Mouse (Mus musculus): ENCODE measurements around the gene Chrne.

Chrne gene

DNA sequence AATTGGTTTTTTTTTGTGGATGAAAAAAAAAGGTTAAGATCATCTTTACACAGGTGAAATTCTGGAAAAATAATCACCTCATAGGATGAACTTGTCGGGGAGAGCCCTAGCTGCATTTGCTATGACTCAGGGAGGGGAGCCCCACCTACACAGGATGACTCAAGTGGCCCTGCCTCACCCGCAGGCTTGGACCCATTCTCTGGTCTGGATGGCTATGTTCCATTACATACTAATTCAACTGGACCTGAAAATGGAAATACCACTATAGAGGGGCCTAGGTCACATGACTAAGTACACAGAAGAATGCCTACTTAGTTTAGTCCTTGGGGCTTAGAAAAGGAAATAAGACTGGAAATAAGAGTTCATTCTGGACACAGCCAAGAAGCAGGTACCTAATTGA lies 32.4 kb upstream of the Chrne start:
- DNase-seq: peak in 1 of 2 experiments; percentile 4

DNA sequence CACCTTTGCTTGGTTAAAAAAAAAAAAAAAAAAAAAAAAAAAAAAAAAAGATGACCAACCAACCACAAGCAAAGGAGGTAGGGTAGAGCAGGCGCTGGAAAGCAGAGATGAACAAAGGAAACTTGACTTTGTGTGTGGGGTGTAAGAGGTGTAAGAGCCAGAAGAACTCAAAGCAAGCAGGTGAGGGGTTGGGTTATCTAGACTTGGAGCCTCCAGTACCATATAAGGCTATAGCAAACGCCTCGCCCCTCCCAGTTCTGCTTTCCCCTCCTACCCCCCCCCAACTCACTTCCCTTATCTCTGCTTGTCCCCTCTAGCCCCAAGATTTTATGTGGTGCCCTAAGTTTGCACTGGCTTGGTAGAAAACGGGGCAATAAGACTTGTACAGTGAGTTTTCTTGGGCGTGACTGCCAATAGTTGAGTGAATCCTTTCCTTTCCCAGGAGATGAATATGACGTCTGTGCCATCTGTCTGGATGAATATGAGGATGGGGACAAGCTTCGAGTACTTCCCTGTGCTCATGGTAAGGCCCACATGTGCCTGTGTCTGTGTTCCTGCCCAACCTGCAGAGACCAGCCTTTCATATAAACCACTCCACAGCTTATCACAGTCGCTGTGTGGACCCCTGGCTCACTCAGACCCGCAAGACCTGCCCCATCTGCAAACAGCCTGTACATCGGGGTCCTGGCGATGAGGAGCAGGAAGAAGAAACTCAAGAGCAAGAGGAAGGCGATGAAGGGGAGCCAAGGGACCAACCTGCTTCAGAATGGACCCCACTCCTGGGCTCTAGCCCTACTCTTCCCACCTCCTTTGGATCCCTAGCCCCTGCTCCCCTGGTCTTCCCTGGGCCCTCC lies 31.5 kb upstream of the Chrne start:
- peak in 1 of 2 experiments; percentile 14 for DNase-seq

DNA sequence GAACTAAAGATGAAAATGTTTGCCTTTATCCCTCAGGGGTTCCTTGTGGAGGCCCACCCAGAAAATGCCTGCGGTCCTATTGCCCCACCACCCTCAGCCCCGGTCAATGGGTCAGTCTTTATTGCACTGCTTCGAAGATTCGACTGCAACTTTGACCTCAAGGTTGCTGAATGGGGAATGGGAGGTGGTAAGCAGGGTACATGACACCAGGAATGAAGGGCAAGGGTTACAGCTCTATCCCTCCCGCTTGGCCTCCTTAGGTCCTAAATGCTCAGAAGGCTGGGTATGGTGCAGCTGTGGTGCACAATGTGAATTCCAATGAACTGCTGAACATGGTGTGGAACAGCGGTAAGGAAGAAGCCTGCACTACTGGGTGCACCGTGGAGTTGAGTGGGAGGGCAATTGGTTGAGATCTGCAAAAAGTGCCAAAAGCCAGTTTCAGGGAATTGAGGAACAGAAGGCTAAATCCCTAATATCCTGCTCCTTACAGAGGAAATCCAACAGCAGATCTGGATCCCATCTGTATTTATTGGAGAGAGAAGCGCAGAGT lies 30.2 kb upstream of the Chrne start:
- DNase-seq: peak in 1 of 2 experiments; percentile 6

DNA sequence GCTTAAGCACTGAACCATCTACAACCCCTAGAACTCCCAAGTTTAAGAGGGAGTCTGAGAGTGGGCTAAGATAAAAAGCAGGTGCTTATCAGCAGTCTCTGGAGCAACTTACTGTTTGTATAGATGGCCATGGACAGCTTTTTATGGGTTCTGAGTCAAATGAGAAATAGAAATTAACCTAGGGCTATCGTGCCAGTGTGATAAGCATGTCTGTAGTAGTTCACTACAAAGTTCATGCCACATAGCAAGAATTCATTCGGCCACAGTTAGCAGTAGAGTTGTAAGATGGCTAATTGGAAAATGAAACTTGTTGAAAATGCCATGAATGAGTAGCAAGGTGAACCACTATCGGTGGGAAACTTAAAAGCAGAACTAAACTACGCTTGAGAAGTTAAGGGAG lies 29.5 kb upstream of the Chrne start:
- peak in 1 of 2 experiments; percentile 2 for DNase-seq

DNA sequence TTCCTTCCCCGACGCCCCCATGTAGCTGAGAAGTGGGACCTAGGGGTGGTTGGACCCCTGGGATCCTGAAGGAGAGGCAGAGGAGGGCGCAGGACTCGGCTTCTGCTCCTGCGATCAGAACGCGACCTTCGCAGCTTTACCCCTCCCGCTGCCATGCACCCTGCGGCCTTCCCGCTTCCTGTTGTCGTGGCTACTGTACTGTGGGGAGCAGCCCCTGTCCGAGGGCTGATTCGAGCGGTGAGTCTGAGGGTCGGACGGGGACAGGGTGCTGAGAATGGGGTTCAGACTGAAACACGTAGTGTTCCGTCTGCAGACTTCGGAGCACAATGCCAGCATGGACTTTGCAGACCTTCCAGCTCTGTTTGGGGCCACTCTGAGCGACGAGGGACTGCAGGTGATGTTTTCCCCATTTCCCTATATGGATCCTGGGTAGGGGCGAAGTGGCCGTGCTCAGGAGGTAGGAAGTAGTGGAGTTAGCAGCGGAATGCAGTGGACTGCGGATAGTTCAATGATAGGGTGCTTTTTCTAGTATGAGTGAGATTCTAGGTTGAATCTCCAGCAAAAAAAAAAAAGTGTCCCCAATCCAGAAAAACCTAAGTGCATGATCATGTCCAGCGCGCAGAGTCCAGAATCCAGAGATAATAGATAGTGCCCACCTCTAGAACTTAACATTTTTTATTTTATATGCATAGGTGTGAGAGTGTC lies 28.9 kb upstream of the Chrne start:
- DNase-seq: peak; percentile 39 to 53

DNA sequence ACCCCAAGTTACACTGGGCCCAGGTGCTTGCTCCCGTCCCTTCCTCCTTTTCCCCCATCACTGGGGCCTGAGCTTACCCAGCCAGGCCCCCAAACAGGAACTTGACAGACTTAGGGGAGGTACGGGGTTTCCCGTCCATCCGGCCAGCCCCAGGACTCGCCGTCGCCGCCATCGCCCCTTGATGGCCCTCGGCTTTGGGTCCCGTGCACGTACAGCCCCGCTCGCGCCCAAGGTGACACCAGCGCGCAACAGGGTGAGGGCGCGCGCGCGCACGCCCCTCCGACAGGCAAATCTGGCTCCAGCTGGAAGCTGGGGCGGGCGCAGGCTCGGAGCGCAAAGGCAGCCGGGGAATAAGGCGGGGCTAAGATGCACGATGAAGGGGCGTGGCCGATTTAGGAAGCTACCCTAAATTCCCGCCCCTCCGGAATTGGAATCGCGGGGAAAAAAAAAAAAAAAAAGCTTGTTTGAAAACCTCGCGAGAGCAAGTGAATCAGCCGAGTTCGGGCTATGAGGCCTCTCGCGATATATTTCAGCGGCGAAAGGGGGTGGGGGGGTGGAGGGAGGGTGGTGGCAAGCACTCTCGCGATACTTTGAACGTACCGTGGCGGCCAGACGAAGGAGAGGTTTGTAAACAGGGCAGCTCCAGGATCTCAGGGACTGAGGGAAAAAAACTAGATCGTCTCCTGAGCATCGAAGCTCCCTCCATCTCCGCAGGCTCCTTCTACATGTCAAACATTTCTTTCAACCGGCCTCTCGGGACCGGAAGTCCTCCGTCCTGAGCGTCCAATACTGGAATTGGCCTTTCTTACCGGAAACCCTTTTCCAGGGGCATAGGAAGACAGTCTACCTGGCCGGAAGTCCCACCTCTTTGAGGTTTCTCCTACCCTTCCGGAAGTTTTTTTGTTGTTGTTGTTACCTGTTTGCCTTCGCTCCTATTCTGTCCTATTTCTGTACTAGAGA lies 28.0 kb upstream of the Chrne start, which contains the start of the genes Rnf167 and Slc25a11:
TSS of gene Rnf167 (plus strand) at position 545 of the 960 bp plus-strand sequence.
TSS of gene Slc25a11 (minus strand) at position 789 of the 960 bp plus-strand sequence.
- peak; percentile 95 to 98 for DNase-seq

DNA sequence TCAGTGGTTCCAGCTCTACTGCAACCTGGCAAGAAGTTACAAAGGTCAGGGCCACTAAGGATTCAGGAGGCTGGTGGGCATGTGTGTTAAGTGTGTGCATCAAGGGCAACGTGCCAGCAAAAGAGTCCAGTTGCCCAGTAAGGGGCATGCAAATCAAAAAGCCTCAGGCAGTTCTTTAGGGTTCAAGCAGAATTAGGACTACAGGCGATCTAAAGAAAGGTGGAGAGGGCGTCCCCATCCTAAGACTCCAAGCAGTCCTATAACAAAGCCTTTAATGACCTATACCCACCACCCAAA lies 27.2 kb upstream of the Chrne start:
- DNase-seq: peak; percentile 34 to 56

DNA sequence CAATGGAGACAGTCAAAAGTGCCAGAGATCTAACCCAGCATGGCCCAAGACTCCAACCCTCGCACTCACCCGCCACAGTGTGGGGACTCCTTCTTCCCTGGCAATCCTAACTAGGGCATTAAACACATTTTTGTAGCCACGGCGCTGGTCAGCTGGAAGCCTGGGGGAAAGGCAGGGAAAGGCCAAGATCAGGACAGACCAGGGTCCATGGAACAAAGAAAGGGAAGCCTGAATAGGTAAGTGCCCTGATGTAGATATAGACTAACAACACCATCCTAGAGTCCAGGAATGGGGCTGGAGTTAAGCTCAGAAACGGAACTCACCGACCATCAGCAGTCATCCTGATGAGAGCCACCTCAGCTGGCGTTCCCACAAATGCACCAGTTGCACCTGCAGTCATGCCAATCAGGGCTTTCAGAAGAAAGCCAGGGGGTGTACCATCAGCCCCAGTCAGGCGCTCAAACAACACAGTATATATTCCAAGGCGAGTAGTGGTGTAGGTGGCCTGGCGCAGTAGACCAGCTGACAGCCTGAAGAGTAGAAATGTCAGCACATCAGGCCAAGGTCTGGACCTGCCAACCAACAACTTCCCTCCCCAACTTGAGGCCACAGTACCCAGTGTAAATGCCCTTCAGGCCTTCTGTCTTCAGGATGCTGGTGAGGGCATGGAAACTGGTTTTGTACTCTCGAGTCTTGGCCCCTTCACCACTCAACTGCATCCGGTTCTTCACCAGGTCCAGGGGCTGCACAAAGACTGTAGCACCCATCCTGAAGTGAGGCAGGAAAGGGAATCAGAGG lies 26.6 kb upstream of the Chrne start:
- peak in 1 of 2 experiments; percentile 27 for DNase-seq

DNA sequence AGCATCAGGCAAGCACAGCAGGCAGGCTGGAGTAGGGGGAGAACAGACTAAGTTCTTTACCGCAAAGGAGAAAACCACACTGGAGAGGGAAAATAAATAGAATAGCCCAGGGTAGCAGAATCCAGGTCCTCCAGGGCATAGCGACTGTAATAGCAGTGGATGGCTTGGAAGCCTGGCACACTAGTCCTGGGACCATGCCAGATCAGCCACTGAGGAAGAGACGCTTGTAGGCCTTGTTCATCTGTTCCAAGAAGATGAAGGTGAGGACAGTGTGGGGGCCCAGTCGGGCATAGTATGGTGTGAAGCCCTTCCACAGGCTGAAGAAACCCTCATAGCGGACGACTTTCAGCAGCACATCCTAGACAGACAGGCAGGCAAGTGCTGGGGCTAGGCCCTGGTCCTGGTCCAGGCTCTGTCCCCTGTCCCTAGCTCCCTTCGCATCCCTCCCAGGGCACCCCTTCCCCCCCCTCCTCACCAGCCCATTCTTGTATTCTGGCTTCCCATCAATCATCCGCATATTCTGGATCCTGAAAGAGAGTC lies 25.6 kb upstream of the Chrne start:
- peak in 1 of 2 experiments; percentile 63 for DNase-seq

DNA sequence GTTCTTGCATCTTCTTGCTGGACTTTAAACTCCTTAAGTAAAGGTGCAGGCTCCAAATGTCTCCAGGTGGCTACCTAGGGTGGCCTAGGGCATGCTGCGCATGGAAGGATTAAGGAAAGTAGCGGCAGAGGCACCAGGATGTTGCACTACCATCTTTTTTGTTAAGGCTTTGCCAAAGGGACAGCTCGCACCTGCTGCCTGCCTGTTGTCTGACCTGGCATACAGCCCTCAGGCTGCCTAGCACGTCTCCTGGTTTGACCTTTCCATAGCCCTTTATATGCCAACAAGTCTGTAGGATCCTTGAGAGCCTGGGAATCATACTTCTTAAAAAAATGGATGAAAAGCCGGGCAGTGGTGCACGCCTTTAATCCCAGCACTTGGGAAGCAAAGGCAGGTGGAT lies 24.0 kb upstream of the Chrne start:
- DNase-seq: peak in 1 of 2 experiments; percentile 53

DNA sequence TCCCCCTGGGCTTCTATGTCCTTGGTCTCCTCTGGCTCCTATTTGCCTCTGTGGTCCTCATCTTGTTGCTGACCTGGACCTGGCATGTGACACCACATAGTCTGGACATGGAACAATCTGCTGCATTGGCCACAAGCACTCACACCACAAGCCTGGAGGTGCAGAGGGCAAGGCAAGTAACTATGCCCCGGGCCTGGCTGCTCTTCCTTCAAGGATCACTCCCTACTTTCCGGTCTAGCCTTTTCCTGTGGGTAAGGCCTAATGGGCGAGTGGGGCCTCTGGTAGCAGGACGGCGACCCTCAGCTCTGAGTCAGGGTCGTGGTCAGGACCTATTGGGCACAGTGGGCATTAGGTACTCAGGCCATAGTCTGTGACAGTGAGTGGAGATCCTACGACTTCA lies 22.2 kb upstream of the Chrne start:
- no peak for DNase-seq

DNA sequence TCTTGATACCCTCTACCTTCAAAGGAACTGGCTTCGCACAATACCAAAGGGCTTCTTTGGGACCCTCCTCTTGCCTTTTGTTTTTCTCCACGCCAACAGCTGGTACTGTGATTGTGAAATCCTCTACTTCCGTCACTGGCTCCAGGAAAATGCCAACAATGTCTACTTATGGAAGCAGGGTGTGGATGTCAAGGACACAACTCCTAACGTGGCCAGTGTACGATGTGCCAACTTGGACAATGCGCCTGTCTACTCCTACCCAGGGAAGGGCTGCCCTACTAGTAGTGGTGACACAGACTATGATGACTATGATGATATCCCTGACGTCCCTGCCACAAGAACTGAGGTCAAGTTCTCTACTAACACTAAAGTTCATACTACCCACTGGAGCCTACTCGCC lies 21.0 kb upstream of the Chrne start:
- DNase-seq: no peak

DNA sequence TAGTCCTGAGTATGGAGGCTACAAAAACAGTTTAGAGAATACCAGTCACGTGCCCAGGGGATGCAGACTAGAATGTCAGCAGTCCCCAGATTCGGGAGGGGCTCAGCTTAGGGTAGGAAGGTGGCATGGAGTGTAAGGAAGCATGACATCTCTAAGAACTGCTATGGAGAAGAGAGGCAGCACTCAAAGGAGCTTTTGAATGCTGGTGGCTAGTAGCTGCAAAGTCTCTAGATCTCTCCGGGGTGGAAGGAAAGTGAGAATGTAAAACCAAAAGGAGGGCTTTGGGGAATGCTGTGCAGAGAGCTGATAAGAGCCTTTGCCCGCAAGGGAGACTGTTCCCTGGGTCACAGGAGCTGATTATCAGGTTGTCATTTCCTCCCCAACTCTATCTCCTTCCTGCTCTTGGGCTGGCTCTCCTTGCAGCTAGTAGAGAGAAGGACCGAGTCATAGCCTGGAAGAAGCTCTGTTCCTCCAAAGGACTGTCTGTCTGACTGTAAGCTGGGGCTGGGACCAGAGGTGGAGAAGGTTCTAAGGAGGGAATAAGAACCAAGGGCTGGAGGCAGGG lies 19.8 kb upstream of the Chrne start, which contains the start of gene Gp1ba:
TSS of gene Gp1ba (plus strand) at position 409 of the 565 bp plus-strand sequence.
- DNase-seq: no peak

DNA sequence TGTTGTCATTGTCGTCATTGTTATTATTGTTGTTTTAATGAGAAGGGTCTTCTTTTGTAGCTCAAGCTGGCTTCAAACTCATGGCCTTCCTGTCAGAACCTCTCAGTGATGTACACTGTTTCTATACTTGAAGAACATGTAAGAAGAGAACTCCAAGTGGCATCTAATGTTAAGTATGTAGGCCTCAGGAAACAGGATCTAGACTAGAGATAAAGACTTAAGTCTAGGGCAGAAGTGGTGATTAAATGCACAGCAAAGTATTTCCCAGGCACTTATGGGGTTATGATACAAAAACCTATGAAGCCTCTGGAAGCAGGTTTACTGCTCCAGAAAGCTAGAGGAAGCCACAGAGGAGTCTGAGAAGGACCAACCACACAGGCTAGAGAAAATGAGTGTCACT lies 19.3 kb upstream of the Chrne start:
- DNase-seq: no peak

DNA sequence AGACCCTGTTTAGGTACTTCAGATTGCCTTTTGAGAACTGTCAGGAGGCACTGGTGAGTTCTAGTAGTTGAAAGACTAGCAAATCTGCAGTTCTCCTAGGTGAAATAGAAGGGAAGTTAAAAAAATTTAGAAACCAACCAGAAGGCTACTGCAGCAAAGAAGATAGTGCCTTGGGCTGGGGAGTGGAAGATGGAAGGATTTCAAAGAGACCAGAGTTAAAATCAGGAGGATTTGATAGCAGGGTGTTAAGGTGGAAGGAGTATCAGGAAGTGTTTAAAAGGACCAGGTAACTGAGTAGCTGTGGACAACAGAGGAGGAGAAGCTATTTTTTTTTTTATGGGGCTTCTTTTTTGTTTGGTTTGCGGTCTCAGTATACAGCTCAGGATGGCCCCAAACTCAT lies 18.7 kb upstream of the Chrne start:
- no peak for DNase-seq

DNA sequence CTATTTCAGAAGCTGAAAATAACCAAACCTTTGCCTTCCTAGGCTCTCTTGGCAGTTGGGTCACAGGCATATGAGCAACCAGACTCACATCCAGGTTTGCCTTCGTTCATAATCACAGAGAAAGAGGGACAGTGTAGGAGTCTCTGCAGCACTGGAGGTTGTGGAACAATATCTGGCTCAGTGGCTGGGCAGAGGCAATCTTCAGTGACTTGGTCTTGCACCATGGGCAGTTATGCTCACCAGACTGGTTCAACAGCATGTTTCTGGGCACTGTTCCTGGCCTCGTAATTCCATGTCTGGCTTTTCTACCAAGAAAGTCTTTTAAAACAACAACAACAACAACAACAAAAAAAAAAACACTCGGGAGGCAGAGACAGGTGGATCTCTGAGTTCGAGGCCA lies 16.6 kb upstream of the Chrne start:
- no peak for DNase-seq

DNA sequence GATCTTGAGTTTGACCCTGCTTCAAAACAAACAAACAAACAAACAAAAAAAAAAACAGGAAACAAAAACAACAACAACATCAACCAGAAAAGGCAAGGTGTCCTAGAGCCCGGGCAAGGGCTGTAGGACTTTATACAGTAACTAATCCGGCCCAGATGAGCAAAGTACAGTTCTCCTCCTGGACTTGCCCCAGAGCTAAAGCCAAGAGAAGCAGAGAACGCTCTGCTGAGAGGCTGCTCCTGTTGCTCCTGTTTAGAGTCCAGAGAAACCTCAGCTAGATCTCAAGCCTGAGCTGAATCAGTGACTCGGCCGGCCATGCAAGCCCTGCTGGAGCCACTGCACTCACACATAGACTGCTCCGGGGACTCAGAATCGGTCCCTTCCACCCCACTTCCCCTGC lies 11.1 kb upstream of the Chrne start:
- no peak for DNase-seq

DNA sequence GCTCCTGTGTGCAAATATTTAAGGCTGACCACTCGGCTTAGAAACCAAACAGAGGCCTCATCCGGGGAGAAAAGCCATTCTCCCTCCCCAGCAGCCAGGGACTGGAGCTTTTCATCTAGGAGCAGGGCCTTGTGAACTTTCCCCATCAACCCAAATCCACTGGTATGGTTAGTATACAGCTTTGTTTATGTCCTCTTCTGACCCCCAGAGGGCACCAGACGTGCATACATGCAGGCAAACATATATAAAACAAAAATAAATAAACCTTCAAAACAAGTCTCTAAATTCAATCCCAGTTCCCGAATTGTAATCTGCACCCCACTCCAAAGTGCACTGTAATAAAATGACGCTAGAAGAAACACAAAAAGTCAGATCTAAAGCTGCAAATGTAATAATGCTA lies 10.5 kb upstream of the Chrne start:
- peak in 1 of 2 experiments; percentile 43 for DNase-seq

DNA sequence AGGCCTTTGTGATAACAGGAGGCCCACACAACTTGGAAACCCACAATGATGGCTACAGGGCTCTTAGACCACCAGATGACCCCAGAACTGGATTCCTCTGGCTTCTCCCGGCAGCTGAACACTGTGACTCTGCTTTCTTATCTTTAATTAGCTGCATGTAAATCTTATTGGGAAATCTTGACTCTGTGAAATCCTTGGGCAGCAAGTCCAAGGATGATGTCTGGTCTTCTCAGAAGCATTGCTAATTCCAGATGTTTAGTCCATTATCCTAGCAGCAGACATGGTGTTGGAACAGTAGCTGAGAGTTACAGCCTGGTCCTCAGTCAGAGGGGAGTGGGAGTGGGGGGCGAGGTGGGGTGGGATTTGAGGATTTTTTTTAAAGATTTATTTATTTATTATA lies 9.4 kb upstream of the Chrne start:
- no peak for DNase-seq

DNA sequence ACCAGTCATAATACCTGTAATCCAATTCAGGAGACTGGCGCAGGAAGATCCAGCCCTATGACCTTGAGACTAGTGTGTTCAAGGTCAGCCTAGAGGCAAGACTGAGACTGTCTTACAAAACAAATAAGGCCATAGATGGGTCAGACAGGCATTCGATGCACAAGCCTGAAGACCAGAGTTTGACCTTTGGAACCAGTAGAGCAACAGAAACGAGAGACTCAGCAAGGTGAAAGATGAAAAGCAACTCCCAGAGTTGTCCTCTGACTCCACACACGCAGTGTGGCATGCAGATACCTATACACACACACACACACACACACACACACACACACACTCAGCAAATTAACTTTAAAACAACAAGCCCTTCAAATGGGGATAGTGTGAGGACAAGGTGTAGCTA lies 7.9 kb upstream of the Chrne start:
- DNase-seq: no peak

DNA sequence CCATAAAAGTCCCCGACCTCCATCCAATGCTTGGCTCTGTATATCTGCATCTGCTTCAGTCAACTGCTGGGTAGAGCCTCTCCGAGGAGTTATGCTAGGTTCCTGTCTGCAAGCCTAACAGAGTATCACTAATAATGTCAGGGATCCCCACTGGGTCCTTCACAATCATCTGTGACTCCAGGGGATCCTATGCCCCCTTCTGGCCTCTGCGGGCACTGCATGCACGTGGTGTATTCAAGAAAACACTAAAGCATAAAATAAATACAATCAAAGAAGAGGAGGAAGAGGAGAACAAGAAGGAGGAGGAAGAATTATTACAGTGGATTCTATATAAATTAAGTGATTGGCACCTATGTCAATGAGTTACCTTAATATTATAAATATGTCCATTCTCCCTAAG lies 6.5 kb upstream of the Chrne start:
- peak in 1 of 2 experiments; percentile 63 for DNase-seq
